Mouse (Mus musculus) spleen, adult 18-20 months (tissue): ENCODE measurements around the gene Slc12a8.

ENCODE experiments used
- DNase-seq, 2 experiments: peaks; one replicate each; pipeline ENCODE4 v3.0.0; 2022; ENCODE audit warnings: mixed read lengths in 2 of 2

Gene Slc12a8

DNA sequence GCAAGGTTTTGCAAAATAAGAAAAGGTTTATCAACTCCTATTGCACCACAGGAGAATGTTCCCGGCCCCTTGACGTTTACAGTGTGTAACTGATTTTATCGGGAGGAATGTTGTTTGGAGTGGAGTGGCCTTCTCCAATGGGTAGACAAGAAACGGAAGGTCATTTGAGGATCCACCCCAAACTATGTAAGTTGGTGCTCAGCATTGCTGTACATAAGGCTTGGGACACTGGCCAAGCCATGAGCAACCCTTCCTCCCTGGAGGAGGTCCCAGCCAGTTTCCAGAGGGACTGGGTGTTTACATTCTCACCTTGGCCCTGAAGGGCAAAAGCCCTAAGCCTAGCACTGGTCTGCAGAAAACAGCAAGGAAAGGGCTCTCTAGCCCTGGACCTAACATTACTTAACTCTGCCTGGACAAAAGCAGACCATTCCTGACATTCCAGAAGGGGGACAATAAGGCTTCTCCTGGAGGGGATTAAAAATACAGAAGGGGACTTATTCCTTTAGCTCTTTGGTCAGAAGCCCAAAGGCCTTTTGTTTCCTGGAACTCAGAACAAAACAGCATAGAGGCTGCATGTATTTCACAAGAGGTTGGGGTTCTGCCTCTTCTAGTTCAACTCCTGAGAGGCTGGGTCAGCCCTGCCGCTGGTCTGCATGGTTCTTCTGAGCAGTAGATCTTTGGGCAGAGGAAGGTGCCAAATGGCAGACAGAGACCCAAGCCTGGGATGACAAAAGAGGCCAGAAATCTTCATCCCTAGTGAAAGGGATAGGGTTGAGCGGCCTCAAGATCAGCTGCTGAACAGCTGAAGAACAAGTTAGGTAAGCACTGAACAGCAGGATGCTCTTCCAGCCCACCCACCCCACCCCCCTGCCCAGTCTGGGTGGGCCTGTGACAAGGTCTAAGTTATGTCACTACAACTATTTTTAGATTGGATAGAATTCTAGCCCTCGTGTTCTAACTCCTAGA, 159.5 kb downstream of the Slc12a8 start:
- no peak for DNase-seq

DNA sequence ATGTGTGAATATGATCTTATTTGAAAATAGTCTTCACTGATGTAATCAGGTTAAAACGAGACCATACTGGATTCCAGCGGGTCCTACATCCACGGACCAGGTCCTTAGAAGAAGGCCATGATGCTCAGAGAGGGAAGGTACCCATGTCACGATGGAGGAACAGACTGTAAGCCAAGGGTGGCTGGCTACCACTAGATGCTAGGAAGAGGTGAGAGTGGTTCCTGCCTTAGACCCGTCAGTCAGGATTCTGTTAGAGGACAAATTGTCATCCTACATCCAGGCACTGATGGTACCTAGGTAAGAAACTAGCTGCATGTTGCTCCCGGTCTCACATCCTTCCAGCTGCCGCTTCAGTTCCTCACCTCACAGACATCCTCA, 160.2 kb downstream of the Slc12a8 start:
- no peak for DNase-seq

DNA sequence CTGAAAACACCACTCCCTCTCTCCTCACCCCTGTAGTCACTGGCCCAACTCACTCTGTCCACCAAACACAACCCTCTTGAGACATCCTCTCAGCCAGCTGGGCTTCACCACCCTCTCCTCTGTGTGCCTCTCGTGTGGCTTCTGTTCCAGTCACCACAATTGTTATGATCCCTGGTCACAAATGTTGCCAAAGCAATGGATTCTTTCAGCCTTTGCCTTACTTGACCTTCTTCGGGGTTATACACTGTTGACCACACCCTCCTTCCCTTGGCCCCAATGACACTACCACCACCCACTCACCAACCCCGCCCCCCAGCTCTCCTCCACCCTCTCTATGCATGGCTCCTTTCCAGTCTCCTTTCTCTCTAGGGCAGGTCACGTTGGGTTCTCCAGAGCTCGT, 160.8 kb downstream of the Slc12a8 start:
- DNase-seq: no peak

DNA sequence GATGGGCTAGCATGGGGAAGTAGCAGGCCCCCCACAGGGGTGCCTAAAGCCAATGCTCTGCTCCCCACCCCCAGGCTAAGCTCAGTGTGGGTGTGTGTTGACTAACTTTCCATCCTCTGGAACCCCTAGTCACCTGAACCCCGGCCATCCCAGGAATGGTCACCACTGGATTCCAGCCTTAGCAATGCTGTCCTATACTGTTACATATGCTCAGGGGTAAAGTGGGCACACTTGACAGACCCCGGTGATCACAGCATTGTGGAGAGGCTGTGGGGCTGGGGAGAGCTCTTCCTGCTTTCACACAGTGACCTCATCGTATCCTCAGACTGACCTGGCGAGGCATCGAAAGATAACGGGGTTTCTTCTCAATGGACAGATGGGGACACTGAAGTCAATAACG, 163.1 kb downstream of the Slc12a8 start:
- DNase-seq: no peak

DNA sequence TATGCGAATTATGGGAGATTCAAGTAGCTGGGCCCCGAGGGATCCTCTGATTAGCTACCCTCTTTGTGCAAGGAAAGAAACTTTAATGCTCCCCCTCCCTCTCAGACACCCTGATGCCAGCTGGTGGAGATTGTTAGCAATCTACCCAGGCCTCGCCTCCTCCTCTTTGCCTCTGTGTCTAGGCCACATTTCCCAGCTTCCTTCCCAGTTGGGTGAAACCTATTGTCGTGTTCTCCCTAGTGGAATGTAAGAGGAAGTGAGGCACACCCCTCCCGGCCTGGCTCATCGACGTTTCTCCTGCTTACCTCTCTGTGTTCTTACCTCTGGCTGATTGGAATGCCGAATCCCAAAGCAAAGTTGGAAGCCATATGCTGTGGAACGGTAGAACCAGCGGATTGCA, 163.7 kb downstream of the Slc12a8 start:
- DNase-seq: no peak

DNA sequence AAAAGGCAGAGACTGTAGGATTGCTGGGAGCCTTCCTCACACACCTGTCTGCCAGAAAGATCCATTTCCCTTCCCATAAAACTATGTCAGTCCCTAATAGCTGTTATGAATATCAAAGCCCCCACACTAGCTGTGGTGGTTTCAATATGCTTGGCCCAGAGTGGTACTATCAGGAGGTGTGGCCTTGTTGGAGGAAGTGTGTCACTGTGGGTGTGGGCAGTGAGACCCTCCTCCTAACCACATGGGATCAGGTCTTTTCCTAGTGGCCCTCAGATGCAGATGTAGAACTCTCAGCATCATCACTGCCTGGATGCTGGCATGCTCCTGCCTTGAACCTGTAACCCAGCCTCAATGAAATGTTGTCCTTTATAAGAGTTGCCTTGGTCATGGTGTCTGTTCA, 164.5 kb downstream of the Slc12a8 start:
- no peak for DNase-seq

DNA sequence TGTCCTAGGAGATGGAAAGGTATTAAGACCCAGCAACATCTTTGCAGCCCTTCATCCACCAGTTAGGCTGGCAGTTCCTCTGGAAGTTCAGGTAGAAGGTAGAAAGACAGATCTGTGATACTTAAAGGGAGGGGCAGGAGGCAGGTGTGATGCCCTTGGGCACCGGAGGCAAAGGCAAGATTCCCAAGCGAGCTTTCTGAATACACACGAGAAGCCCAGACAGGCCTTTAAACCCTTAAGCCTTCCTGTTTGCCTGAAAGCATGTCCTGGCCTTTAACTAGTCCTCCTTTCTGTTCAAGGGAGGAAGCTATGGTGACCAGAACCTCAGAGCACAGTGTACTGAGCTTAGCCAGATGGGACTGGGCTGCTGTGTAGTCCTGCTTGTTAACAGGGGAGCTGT, 165.5 kb downstream of the Slc12a8 start:
- no peak for DNase-seq

DNA sequence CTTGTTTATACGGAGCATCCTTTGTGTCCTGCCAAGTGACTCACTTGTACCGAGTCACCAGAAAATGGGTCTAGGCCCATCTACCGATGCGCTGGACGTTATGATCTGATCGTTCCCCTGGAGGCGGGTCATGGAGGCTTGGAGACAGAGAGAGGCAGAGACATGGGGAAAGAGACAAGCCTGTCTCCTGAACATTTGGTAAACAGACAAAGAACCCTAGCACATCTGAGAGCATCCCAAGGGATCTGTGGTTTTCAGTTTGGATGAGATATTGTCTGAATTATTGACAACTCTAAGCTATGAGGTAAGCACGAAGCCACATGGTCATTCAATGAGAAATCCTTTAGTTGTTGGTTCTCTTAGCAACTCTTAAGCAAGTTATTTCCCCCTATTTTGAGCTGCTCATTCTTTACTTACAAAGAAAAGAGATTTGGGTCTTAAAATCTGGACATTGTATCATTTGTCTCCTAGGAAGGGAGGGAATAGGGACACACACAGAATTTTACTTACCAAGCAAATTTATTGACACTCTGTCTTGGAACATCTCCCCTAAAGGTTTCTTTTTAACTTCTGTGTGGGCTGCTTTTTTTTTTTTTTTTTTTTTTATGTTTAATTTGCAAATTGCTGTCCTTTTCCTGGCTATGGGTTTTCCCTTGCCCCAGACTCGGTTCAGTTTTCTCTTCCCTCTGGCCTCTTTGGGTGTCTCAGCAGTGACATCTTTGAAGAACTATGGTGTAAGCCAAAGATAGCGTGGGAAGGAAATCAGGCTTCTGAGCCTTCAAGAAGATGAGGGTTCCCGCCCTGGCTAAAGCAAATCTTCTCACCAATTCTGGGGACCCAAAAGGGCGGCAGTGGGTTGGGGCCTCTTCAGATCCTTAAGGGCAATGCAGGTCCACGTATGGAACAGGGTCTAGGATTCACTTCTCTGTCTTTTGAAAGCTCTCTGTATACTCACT, 166.4 kb downstream of the Slc12a8 start:
- DNase-seq: no peak

DNA sequence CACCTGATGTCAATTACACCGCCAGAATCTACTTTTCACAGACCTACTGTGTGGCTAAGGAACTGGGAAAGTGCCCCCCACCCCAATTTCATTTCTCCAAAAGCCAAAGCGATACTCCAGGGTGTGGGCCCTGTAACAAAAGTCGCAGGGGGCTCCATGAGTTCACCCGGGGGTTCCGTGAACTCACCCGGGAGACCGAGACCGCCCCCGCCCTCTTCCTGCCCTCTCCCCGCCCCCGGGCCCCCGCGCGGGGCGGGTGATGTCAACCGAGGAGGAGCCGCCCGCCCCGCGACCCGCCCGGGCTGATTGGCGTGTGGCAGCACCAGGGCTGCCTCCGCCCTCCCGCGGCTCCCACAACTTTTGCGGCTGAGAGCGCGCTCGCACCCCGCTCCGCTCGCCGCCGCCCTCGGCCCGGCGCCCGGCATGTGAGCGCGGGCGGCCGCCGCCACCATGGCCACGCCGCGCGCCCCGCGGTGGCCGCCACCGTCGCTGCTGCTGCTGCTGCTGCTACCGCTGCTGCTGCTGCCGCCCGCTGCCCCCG, 167.1 kb downstream of the Slc12a8 start, which contains the start of gene Heg1:
Gene Heg1, plus strand, starts transcription at position 209 of the 541 bp plus-strand sequence.
- peak; percentile 81 to 87 for DNase-seq

DNA sequence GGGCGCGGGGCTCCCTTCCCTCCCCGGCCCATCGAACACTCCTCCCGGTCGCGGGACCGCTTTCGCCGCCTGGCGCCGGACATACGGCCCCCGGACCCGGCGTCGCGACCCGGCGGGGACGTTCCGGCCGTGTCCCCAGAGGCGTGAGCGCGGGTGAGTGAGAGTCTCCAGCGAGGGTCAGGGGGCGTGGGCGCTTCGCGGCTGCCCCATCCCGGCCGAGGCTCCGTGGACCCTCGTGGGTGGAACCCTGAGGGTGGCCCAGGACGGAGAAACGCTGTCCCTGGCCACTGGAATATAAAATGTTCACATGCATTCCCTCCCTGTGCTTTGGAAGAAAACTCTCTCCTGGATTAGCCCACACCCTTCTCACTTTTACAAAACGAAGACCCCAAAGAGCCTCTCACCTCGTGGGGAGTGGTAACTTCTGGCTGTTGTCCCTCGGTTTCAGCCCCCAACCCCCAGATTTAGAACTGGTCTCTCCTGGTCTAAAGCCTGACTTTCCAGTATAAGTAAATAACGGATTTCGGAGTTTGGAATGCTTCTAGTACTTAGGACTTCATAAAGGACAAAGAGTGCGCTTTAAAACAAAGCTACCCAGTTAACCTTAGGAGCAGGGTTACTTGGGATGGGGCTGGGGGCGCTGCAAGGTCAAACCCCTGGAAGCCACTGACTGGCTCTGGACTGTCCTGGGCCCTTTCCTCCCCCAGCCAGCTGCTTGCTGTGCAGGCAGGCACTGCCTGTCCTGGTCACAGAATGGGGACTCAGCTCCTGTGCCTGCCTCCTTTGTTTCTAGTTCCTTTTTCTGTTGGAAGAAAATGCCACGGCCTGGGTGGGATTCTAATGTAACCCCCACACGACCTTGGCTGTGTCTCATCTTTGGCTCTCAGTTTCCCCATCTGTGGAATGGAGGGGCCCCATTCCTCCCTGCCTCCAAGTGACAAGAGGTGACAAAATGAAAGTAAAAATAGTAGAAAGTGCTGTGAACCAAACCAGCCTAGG, 167.9 kb downstream of the Slc12a8 start:
- peak in 1 of 2 experiments; percentile 49 for DNase-seq

DNA sequence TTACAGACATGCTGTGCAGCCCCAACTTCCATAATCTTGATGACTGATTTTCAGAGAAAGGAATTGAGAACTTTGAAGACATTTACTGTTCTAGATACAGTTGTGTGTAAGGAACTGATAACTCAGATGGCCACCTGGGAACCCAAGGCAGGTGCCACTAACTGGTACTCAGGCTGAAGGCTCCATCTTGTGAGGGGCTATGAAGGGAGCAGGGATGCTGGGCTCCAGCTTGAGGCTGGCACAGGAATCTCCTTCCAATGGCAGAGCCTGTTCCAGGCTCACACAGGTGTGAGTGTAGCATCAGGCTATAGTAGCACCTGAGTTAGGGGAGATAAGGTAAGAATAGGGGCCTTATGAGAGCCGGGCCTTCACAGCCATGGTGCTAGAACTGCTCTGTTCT, 168.9 kb downstream of the Slc12a8 start:
- DNase-seq: no peak

DNA sequence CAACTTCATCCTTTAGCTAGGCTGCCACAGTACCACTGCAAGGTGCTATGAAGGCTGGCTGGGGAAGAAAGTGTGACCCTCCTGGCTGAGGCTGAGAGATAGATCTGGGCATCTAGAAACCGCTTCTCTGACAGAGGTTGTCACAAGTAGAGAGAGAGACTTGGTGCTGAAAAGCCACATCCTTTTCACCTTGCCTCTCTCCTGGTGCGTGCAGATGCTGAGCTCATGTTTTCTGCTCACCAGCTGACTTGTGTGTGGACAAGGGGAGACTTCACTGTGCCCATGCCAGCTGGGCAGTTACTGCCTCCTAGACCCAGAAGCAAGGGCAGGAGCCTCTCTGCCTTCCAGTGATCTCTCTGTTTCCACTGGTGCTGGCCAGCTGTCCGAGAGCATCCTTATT, 170.6 kb downstream of the Slc12a8 start:
- DNase-seq: no peak

DNA sequence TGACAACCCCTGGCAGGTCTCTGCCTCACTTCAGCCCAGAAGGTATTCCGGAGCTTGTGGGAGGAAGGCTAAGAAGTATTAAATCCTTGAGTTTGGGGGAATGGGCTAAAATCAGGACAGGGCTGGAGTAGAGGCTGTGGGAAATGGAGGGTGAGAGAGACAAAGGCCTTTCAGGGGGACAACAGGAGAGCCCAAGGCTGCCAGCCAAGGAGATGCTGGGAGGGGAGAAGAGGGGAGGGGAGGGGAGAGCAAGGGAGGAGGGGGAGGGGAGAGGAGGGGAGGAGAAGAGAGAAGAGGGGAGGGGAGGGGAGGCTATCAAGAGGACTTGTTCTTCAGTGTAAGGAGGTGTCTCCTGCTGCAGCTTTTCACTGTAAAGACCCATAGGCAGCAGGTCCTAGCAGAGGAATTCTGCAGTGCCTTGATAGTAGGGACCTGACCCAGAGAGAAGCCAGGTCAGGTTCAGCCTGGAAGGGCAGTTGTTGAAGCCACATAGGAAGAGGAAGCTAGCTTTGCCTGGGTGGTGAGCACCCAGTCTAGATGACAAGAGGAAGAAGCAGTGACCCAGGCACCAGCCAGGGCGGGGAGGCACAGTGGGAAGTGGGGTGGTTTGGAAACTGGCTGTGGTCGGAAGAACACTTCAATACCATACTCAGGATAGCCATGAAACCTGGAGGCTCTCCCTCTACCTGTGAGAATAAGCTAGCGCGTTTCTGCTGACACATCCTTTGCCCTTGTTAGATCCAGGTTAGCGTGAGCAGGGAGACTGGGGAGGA, 174.0 kb downstream of the Slc12a8 start:
- DNase-seq: peak; percentile 67 to 72

DNA sequence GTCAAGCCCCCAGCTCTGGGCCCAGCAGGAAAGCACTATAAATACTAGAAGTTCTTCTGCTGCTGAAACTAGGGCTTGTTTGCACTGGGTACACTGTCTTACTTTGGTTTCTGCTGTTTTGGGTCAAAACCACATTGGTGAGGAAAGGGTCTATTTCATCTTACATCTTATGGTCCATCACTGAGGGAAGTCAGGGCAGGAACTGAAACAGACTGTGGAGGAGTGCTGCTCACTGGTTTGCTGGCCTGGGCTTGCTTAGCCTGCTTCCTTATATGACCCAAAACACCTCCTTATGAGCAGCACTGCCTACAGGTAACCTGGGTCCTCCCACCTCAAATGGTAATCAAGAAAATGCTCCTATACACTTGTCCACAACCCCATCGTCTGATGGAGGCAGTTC, 176.4 kb downstream of the Slc12a8 start:
- no peak for DNase-seq

DNA sequence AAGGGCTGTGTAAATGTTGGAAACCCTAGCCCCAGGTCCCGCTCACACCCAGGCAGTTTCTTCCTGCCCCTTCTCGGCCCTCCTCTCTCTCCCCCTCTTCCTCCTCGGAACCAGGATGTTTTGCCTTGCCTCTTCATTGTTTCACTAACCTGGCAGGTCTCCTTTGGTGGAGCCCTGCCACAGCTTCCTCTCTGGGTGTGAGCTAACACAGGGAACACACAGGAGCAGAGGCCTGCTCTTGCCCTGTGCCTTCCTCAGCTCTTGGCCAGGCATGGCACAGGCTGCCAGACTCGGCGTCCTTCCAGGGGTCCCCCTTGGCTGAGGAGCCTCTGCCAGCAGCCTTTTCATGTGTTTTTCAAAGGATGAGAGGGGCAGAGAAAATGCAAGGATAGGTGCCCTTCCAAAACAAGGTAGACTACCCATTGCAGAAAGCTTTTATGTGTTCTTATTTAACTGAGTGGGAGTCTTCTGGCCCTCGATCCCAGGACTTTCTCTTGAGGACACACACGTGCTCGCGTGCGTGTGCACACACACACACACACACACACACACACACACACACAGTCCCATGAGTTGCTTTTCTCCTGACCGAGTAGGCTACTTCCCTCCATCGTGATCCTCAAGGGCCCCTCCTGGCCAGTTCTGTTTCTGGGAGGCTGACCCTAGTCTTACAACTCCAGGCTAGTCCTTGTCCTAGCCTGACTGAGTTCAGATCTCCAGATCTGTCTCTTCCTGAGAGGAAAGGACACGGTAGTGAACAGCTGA, 179.9 kb downstream of the Slc12a8 start:
- DNase-seq: no peak

DNA sequence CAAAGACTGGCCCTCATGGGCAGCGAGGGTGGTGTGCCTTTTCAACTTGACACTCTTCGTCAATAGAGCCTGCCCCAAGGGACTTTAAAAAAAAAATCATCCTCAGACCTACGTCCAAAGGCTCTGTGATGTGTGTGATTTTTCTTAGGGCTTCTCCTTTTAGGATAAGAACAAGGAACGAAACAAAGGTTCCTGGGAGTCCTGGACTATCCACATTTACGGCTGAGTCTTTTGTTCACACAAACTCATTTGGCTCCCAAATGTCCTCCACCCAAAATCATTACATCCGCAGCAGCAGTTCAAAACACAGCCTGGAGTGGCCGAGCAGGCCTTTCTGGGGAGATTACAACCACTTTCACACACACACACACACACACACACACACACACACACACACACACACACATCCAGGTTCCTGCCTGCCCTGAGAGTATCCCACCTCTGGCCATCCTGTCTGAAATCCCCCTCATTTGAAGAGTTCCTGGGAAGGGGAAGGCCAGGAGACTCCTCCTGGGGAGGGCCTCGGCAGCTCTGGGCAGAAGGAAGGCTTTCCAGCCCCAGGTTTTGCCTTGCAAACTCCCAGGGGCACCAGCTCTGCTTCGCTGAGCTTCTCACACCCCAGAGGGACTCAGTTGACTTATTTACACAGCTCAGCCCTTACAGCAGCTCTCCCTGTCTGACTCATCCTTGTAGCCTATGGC, 180.6 kb downstream of the Slc12a8 start:
- peak in 1 of 2 experiments; percentile 36 for DNase-seq

DNA sequence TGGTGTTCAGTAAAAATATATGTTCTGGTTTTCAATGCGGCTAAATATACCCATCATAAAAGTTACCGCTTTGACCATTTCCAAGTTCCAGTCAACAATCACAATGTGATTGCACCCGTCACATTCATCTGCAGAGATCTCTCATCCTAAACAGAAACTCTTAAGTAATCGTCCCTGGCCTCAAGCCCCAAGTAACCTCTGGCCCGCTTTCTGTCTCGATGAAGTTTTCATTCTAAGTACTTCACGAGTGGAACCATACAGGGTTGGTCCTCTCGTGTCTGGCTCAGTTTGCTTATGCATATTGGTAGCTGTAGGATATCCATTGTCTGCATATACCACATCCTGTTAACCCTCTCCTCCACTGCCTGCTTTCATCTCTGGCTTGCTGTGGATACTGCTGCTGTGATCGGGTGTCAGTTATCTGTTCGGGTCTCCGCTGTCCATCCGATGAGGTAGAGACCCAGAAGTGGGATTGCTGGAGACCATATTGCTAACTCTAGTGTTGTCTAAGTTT, 181.2 kb downstream of the Slc12a8 start:
- DNase-seq: no peak

DNA sequence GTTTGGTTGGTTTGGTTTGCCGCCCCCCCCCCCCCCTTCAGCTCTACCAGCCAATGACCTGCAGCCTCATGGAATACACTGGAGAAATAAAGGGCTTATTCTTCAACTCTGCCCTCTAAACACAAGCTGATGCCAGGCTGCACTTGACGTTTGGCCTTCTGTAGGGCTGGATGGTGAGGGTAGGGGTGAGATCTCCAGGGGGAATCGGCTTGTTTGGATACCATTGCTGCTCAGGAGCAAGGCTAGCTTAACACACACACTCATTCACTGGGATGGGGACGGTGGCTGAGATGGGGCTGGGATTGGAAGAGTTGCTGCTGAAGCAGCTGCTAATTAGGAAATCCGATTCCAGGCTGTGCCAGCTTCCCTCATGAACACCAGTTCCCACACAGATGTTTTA, 183.5 kb downstream of the Slc12a8 start:
- no peak for DNase-seq

DNA sequence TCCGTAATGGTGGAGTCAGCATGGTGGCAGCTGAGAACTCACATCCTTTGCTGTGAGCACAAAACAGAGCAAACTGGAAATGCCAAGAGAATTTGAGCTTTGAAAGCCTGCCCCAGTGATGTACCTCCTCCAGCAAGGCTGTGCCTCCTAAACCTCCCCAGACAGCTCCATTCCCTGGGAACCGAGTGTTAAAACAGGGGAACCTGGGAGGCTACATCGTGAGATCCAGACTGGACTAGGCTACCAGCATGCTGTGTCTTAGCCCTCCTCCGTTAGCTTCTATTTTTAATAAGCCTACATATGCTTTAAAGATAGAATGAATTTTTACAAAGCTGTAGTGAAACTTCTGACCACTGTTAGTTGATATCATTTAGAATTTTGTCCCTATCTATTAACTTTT, 184.7 kb downstream of the Slc12a8 start:
- DNase-seq: no peak
